Mouse (Mus musculus): ENCODE data around the gene D930007J09Rik. TPM values are rescaled to one million over a fixed set of nuclear protein-coding genes. Genes with fewer than 3 reads are reported as not detected.

Gene D930007J09Rik
- not detected in 2 replicates for polyA plus RNA-seq (2012; ENCODE audit: low replicate concordance)

DNA sequence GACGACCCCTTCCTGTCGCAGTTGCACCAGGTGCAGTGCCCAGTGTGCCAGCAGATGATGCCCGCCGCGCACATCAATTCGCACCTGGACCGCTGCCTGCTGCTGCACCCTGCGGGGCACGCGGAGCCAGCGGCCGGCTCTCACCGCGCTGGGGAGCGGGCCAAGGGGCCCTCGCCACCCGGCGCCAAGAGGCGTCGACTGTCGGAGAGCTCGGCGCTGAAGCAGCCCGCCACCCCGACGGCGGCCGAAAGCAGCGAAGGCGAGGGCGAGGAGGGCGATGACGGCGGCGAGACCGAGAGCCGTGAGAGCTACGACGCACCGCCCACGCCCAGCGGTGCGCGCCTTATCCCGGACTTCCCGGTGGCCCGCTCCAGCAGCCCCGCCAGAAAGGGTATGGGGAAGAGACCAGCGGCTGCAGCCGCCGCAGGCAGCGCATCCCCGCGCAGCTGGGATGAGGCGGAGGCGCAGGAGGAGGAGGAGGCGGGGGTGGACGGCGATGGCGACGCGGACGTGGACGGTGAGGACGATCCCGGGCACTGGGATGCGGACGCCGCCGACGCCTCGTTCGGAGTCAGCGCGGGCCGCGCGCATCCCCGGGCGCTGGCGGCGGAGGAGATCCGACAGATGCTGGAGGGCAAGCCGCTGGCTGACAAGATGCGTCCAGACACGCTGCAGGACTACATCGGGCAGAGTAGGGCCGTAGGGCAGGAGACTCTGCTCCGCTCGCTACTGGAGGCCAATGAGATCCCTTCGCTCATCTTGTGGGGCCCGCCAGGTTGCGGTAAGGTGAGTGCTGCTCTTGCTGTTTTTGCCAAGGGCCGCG is at the start of gene D930007J09Rik:
TSS of gene D930007J09Rik (minus strand) at position 591 of the 823 bp plus-strand sequence.

DNA sequence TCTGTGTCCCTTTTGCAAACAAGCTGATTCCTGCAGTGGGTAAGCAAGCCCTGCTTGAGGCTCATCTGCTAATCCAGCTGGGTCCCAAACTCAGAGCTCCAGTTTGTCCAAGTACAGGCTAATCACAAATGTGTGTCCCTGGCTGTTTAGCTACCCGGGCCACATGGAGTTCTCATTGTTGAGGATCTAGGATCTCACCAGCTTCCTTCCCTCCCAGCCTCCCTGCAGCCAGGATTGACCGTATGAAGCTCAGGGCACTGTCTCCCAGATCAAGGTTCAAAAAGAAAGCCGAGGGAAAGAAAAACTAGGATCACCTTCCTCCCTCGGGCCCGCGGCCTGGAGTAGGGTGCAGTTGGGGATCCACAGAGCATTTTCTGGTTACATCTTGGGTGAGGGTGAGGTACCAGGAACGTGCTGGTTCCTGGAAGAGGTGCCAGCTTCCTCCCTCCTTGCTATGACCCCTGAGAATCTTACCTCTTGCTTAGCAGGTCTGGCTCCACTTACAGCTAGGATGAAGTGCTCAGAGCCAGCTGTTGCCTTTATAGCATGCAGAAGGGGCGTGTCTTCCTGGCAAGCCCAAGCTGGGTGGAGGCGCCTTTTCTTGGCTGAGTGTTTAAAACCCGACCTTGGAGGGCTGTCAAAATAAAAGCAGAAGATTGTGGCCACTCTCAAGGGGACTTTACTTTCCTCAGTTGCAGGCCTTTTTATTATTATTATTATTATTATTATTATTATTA is 48.2 kb upstream of the D930007J09Rik start, which contains the start of gene Serpinb1a:
TSS of gene Serpinb1a (minus strand) at position 518 of the 737 bp plus-strand sequence.

DNA sequence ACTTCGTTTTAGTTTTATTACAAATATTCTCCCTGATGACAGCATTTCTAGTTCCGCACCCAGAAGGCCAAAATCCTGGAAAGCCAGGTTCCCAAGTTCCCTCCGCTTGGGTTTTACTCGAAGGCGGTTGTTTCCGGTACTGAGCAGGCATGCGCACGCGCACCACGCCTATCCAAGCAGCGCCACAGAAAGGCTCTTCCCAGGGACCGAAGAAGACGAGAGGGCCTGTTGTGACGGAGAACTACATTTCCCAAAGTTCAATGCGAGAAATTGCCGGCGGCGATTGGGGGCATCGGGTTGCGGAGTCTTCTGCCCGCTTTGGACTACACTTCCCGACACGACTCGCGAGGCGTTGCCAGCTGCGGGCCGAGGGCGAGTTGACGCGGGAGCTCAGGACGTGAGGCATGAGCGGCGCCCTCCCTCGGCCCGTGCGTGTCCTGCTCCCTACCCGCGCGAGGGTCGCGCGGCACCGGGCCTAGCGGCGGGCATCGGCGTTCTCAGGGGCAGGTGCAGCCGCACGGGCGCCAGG is 892 bp downstream of the D930007J09Rik start, which contains the start of gene Wrnip1:
TSS of gene Wrnip1 (plus strand) at position 346 of the 529 bp plus-strand sequence.

DNA sequence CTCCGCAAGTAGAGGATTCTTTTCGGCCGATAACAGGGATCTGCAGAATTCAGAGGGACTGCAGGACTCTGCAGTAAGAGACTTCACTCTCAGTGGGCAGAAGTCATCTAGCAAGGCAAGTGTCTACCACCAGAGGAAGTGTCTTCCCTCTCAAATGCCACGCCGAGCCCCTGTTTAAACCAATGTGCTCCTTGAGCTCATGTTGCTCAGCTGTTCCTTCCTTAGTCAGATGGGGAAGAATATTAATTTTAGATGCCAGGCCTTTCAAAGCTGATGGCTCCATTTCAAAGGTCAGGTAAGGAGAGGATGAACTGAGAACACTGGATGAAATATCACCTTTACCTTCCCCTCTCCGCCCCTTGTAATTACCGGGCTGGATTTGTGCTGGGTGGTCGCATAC is 18.8 kb downstream of the D930007J09Rik start, which contains the start of gene Mylk4:
TSS of gene Mylk4 (minus strand) at position 139 of the 400 bp plus-strand sequence.

Other genes starting within 250 kb of the D930007J09Rik start
- not detected in 2 replicates for gene Mylk4, start 18.9 kb downstream of the D930007J09Rik start, polyA plus RNA-seq (2012; ENCODE audit: low replicate concordance)
- gene Wrnip1, start 811 bp downstream of the D930007J09Rik start, polyA plus RNA-seq (2012; ENCODE audit: low replicate concordance) = 30.3 and 39.1 TPM in 2 replicates
- 0.25 and 1.4 TPM in 2 replicates for gene Serpinb1a, start 48.3 kb upstream of the D930007J09Rik start, polyA plus RNA-seq (2012; ENCODE audit: low replicate concordance)
- gene Serpinb1c, start 95.4 kb upstream of the D930007J09Rik start, polyA plus RNA-seq (2012; ENCODE audit: low replicate concordance) = not detected in 2 replicates
- 0.20 and 1.8 TPM in 2 replicates for gene Serpinb6b, start 162.4 kb upstream of the D930007J09Rik start, polyA plus RNA-seq (2012; ENCODE audit: low replicate concordance)
- gene Serpinb9, start 200.4 kb upstream of the D930007J09Rik start, polyA plus RNA-seq (2012; ENCODE audit: low replicate concordance) = 0.18 and 0.71 TPM in 2 replicates
- 0.39 TPM in 1 of 2 replicates, not detected in the other for gene Serpinb9b, start 224.6 kb upstream of the D930007J09Rik start, polyA plus RNA-seq (2012; ENCODE audit: low replicate concordance)